Mouse (Mus musculus): ENCODE measurements around the gene Olfr520.
"Not testable (repeated sequence)": the region's sequence is repeated elsewhere in the genome, so short reads cannot be mapped to it uniquely, and the experiment has no call there.

Gene Olfr520

DNA sequence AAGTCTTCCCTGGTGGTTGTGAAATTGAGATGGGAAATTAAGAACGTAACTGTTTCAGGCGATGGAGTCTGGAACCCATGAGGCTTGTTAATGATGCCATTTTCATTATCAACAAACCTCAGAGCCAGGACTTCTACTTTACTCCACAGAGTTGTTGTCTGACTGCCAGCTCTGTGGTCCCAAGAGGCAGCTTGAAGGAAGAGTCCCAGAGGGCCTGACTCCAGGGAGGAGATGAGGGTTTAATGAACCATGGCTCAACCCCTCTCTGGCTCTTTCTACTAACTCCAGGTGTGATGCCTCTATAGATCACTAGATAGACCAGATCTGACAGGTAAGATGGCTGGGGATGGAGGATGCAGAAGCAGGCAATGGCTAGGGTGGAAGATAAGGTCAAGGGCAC, at the start of gene Olfr520:
TSS of gene Olfr520 (plus strand) at position 301 of the 400 bp plus-strand sequence.
- DNase-seq = no peak

DNA sequence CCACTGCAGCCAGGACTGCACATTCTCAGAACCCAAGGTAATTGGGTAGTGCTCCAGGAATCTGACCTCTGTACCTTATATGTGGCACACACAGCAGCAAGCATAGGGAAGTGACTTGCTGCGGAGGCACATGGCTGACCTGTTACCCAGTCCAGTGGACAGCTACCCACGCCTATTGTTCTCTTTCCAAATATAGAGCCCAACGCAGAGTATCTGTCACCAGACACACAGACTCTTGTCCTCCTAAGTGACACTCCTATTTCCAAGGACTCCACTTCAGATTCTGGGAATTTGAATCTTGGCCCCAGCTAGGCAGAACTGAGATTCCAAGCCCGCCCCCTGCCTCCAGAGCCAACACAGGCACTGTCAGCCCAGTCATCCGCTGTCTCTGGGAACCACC, 49.3 kb upstream of the Olfr520 start:
- DNase-seq = peak; percentile 46 to 51

DNA sequence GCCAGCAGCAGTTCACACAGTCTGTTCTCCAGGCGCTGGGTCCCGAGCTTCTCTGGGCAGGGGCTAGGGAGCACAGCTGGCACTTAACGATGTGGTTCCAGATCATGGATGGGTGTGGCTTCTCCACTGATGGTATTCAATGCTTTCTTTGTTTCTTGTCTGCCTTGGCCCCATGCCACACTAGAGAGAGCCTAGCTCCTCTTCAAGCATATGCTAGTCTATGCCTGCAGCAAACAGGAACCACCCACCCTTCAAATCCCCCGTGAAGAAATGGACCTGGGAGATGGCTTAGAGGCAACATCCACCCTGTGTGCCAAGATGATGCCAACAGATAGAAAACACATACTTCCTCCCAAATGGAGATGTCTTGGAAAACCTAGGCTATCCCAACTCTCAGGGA, 46.0 kb upstream of the Olfr520 start:
- no peak for DNase-seq

DNA sequence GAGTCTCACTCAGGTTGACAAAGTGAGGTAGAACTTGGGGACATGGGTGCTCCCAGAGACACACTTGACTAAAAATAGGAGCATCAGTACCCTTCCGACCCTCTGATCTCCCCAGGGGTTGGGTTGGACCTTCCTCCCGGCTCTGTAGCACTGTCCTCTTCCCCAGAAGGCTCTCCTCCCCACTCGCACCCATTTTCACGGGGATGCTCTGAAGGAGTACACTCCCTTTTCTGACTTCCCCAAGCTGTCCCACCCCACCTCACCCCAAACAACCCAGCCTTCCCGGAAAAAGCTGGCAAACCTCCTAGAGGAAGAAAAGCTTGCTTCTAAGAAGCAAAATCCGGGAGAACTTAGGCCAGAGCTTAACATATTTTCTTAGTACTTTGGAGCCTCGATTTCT, 39.3 kb upstream of the Olfr520 start:
- no peak for DNase-seq

DNA sequence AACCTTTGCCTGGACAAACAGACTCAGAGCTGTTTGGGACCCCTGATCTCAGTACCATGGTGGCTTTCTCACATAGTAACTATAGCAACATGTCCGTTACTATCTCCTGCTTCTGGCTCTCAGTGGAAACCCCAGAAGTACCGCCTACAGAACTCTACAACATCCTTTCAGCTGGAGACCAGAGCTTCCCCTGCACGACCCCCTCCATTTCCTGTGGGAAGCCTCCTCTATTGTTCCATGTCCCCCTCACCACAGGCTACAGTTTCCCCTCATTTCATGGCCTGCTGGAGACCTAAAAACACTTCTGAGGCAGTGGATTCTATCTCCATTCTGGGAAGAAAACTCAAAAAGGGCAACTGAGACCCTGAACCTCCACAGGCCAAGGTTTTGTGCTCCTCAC, 37.7 kb upstream of the Olfr520 start:
- no peak for DNase-seq

DNA sequence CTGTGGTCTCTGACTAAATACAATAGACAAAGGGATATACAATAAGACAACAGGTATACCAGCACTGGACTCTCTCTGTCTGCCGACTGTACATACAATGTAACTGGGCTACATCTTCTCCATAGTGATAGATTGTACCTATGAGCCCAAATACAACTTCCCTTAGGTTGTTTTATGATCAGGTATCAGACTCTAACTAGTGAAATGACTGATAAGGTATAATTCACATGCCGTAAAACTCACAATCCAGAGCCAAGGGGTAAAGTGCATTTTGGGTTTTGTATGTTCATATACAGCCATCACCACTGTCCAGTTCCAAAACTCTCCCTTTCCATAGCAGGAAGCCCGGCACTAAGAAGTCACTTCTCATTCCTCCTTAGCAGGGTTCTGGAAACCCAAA, 36.7 kb upstream of the Olfr520 start:
- no peak for DNase-seq

DNA sequence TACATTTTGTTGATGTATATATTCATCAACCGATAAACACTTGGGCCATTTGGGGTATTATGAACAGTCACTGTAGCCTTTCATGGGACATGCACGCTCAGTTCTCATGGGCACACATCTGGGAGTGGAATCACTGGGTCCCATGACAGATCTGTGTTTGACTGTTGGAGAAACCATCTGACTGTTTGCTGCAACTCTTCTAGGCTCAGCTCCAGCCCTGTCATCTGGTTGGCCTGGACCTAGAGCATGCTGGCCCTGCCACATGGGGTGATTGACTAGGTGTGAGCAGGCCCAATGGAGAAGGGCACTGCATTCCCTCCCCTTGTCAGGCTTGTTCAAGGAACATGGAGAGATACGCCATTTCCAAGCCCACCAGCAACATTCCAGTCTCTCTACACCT, 36.1 kb upstream of the Olfr520 start:
- DNase-seq = no peak

DNA sequence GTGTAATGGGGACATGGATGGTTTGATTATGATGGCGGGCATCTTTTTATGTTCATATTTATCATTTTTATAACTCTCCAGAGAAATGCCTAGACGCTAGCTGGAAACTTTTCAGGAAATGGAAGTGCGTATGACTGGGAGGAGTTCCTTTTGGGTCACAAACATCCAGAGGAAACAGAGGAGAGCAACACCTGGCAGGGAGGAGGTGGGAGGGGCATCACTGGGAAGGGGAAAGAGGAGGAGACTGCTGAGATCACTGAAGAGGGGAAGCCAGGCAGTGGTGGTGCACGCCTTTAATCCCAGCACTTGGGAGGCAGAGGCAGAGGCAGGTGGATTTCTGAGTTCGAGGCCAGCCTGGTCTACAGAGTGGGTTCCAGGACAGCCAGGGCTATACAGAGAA, 35.6 kb upstream of the Olfr520 start:
- not testable (repeated sequence) for DNase-seq

DNA sequence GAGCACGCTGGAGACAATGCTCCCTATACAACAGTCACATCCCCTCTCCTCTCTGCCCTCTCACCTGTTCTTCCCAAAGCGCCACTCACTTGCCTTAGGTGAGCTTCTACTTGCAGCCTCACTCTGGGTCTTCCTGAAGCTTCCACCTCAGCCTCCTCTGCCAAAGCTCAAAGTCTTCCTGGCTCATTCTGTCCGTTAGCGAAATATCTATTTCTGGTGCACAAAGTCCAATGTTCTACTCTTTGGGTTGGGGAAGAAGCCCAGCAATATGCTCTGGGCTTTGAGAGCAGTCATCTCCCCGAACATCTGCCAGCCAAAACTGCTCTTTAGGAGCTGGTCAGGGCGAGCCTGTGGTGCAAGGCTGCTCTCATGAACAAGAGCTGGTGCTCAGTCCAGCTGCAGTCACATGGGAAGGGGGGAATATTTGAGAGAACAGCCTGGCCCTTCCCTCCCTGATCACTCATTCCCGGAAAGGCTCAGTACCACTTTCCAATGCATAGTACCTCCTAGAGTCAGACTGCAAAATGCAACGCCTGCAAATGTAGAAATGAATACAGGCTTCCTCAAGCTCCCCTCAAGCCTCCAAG, 34.5 kb upstream of the Olfr520 start:
- DNase-seq = no peak

DNA sequence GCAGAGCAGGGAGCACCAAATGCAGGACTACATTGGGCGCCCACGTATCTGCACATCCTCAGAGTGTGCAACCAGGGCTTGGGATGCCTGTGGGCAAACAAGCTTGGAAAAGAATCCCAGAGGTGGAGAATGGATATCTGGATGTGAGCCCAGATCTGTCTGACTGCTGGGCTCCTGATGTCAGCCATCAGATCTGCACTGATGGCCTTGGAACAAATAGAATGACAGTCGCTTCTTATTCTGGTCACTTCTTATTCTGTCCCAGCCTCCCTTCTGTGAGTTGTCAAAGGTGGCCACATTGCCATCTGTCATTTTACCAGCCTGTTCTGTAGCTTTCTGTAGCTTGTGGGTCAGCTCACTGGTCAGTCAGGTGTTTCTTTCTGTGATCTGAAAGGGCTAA, 31.5 kb upstream of the Olfr520 start:
- no peak for DNase-seq

DNA sequence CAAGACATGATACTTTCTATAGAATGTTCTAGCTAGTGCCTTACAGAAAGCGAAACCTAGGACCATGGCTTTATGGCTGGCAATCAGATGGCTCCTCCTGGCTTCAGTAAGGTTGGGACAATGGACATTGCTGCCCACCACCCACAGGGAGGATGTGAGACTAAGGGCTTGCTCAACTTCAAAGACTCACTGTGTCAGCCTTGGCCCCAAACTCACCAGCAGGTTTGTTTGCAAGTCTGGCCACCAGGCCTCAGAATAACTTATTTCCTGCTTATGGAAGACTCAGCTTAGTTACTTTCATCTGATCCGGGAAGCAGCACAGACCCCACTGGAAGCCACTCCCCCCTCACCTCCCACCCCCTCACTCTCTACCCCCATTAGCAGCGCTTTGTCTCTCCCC, 31.0 kb upstream of the Olfr520 start:
- DNase-seq = no peak

DNA sequence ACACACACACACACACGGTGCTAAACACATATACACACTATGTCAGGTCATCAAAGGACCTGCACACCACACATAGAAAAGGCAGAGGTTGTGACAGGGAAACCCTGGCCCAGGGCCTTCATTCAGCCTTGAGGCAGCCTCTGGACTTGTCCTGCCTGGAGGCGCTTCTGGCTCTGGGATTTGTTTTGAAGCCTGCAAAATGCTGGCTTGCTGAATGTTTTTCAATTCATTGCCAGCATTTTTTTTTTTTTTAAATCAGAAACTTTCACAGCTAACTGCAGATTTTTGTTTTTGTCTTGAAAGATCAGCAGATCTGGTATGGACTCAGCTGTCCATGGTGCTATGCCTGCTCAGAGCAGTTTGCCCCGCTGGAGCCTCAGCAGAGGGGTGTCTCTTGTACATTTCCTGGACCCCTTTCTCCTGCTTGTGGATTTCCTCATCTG, 30.3 kb upstream of the Olfr520 start:
- peak in 1 of 2 experiments; percentile 12 for DNase-seq

DNA sequence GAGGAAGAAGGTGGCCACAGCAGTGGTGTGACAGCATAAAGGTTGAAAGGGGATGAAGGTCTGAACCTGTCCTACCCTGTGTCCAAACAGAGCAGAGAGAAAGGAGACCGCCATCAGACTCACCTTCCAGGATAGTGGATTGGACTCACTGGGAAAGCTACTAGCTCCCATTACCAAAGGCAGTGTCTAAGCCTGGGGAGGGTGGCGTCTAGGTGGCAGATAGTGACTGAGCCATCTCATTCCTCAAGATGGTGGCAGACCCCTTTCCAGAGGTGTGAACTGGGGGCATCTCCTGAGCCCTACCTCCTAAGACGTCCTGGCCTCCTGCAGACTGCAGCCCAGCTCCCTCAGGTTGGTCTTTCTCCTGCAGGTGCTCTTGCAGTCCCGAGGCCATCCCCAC, 29.4 kb upstream of the Olfr520 start:
- no peak for DNase-seq

DNA sequence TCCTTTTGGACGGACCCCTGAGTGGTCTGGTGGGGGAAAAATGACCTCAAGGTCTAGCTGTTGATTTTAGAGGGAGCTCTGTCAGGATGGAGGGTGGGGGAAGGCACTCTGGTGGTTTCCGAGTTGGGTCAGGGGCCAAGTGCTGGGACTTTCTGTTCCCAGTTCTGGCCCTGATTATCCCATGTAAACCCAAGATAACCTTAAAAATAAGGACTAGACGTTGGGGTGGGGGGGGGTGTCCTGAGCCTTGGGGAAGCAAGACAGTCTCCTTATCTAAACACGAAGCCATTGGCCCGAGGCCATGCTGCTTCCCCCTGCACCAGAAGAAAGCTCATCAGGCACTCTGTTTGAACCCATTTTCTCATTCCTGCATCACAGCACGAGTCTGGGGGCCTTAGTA, 27.9 kb upstream of the Olfr520 start:
- no peak for DNase-seq

DNA sequence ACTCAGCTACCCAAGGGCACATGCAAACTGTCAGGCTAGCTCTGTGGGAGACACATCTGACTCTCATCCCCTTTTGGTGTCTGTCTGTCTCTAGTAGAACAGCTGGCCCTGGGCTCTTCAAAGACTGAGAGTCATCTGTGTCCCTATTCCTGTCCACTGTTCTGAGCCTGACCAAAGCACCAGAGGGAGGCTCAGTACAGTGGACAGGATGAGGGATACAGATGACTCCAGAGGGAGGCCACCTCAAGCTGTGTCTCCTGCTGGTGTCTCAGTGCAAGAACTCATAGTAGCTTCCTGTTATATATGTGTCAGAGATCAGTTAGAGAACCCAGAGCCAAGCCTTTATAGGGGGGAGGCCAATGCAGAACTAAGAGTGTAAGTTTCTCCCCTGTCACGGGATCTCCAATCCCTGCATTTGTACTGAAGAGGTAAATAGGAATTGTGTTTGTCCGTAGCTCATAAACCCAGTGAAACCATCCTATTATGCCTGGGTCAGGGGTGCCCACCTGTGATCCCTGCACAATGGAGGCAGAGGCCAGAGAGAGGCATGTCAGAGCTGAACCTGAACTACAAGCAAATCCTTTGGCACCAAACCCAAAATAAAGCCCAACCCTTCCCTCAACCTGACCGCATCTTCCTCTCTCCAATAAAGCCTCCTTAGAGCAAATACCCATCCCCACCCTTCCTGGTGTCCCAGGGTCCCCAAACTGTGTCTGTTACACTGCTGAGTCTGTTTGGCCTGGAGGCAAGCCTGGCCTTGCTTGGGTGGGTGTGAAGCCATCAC, 25.1 kb upstream of the Olfr520 start:
- no peak for DNase-seq

DNA sequence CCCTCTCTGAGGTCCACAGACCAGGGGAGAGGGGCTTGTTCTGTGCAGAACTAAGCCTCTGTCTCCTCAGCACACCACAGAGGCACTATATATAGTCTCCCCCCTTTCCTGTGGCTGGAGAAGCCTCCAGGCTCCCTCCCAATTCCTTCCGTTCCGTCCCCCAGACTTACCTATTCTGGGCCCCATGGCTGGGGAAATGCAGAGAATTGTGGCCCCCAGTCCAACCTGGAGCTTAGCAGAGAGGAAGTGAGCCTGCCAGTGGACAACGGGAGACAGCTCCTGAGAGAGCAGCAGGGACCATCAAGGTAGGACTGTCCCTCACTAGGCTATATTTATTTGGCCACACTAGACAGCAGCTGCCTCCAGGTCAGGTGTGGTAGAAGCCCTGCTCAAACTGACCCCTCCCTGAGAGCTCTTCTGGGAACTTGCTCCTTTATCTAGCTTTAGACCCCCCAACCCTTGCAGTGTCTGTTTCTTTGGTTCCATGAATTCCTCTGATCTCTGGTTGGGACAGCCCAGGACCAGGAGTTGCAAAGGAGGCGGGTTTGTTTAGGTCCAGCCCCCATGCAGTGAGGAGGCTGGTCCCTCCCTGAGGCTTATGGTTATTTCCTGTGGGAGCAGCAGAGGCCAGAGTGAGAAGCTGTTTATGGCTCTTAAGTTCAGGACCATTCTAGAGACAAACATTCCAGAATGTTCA, 23.6 kb upstream of the Olfr520 start:
- DNase-seq = peak; percentile 42 to 50

DNA sequence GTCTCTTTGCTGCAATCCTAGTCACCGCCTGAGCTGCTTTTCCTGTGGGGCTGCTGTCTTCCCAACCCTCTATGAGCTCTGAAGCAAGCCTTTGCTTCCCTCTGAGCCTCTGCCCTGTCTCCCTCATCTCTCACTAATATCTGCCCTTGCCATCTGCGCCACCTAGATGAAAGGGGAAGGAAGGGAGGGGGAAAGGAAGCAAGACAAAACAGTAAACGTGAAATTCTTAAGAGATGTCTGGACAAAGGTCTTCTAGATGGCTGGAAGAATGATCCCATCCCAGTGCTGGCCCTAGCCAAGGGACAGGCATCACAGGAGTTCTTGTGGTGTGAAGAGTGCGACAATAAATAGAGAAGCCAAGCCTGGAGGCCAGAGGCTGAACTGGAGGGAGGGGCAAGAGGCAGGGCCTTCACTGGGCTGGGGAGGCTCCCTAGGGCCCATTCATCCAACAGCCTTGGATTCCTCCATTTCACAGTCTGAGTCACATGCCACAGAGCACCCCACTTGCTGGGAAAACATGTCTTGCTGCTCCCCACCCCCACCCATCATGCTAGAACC, 23.0 kb upstream of the Olfr520 start:
- DNase-seq = peak; percentile 38 to 43

DNA sequence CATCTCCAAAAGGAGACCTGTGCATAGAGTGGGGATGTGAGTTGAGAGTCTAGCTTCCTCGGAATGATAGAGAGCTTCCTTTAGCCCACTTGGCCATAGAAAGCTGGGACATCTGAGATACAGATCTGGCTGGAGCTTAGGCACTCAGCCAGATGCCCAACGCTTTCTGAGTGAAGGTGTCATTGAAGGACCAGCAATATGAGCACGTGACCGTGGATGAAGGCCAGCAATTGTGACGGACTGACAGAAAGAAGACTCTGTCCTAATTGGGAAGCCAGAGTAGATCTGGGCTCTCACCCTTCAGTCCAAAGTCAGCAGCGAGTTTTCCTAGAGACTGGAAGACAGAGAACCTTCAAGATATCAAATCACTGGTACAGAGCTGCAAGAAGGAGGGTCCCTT, 22.4 kb upstream of the Olfr520 start:
- DNase-seq = no peak

DNA sequence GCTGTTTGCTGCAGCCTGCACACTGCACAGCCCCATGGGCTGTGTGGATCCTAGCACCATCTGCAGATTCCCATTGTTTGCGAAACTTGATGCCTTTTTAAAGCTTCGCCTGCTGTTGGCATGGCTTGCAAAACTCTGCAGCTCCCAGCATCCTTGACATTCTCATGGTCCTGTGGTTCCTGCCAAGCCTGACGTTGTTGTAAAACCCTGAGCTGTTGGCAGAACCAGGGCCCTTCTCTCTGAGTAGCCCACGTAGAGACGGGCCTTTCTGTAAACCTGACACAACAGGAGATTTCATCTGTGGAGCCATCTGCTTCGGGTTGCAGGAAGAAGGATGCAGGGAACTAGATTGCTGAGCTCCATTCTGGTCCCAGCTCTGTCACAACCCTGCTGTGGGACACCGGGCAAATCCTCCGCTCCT, 21.8 kb upstream of the Olfr520 start:
- DNase-seq = no peak

DNA sequence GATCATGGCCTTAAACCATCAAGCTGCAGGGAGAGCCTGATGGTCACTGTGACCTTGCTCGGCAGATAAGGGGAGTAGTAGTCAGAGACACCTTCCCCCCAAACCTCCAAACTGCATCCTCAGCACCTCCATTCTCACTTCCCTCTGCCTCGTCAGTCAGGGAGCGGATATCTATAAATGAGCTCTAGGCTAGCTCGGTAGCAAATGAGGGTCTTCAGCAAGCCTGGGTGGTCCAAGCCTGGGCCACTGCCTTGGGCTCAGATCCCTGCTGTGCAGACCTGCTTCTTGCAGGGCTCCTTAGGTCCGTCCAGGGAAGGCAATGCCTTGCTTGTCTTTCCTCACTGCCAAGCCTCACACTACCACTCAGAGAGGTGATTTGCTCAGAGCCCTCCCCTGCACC, 21.3 kb upstream of the Olfr520 start:
- no peak for DNase-seq

DNA sequence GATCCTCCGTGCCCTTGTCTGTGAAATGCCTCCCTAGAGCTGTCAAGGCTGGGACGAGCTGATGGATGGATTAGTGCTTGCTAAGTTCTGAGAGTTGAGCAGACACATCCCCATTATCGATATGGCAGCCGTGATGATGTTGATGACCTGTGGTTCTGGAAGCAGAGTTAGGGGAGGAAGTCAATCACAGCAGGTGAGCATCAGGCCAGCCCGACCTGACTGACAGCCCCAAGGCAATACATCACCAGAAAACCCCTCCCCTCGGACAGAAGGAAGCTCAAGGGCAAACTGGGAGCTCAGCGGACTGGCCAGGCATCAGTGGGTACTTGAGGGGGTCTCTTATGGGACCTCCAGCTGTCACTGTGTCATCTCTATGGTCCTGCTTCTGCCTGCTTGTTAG, 20.1 kb upstream of the Olfr520 start:
- no peak for DNase-seq

DNA sequence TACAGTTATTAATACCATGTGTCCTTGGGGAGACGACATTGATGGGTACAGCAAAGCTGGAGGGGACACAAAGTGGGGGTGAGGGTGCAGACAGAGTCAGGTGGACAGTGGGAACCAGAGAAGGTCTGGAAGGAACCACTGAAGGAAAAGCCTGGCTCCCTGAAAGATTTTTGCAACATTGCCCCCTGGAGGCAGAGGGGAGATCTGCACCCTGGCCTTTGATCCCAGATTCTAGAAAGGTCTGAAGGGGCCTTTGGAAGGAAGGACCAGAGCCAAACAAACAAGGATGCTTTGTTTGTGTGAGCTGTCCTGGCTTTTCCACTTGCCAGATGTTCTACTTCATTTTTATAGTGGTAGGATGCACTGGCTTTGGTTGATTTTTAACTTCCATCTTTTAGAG, 19.6 kb upstream of the Olfr520 start:
- peak; percentile 58 to 60 for DNase-seq

DNA sequence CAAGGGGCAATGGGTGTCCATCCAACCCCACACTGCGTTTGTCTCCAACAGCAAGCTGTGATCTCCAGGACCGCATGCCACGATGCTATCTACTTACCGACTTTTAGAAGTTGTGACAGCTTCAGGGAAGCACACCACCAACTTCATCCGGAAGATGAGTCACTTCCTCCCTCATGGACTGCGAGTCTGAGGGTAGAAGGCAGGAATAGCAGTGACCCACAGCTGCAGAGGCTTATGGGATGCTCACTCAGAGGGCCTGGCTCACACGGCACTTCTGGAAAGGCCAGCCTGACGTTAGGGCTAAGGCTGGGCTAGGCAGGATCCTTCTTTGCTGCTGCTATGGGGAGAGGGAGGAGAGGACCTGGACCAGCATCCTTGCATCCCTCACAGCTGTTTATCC, 18.9 kb upstream of the Olfr520 start, which contains the start of gene Slco2b1:
TSS of gene Slco2b1 (minus strand) at position 175 of the 400 bp plus-strand sequence.
- no peak for DNase-seq

DNA sequence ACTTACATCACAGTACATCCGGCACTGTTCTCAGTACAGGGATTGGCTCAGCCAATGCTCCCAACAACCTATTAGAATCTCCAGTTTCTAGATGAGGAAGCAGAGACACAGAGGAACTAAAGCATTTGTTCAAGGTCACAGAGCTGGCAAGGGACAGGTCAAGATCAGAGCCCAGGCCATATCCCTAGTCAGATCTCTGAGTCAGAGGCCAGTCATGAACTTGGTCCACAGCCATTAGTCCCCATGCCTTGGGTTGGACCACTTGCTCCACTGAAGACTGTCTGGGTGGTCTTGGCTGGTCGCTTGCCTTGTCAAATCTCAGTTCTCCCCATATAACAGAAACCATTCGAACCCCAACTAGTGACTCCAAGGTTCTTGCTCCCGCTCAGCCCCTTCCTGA, 17.6 kb upstream of the Olfr520 start:
- DNase-seq = no peak
